Mouse (Mus musculus) bone marrow, adult 2 months (tissue): ENCODE data around the gene Fam163a.

Experiments used
- CTCF ChIP-seq: fragments of 200-500 bp; IDR thresholded peaks from 2 replicates; pipeline ENCODE4 v1.5.1; 2011; ENCODE audit warnings: low read length, control low read depth; ENCODE audit not compliant: control insufficient read depth, insufficient read depth
- POLR2A ChIP-seq: fragments of 200-500 bp; IDR thresholded peaks from 2 replicates; pipeline ENCODE4 v1.6.1; 2011; ENCODE audit warnings: low read depth, mild to moderate bottlenecking, control low read depth, low read length, borderline replicate concordance; ENCODE audit not compliant: control insufficient read depth

- no peak for TF ChIP-seq CTCF
- no peak for TF ChIP-seq POLR2A
These were observed 114.8 kb downstream of the Fam163a start for GRCm38 (mm10) chr1:156090042-156090441.
